Mouse (Mus musculus): Measurements from ENCODE around the gene Cfap43.

DNA sequence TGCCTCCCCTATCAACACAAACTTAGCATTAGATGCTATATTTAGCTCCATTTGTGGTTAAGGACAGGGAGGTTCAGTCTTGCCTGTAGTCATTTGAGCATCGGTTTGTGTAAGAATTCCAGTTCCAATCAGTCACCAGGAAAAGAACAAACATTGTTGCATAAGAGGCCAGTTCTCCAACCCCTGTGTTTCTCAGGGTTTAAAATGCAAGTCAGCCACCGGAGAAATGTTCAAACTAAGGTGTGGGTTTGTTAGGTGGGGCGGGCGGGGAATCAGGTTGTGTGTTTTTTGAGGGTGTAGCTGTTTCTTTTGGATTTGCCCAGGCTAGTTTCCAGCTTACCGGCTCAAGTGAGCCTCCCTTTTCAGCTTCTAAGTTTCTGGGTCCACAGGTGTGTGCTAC, 84.5 kb downstream of the Cfap43 start:
- TF ChIP-seq MAFK (IDR thresholded peaks at IDR 0.05; ENCODE audit: insufficient read depth, low read depth, low read length) (no peak), ZNF384 (IDR thresholded peaks at IDR 0.05; ENCODE audit: low read depth, low read length) (no peak), ZC3H11A (IDR thresholded peaks at IDR 0.05; ENCODE audit: borderline replicate concordance, low read depth, low read length) (no peak)

All from ES-E14 (cell line).